Mouse (Mus musculus) G1E (cell line): ENCODE data around the gene Olfr286. TPM values are rescaled to one million over a fixed set of nuclear protein-coding genes. Genes with fewer than 3 reads are reported as not detected.
A peak's percentile ranks its signal among the peaks of the same experiment; 100 is the strongest.

Experiments used
- ATAC-seq: 2 replicates; pipeline ENCODE4 v1.8.0; 2016; ENCODE audit warnings: mild to moderate bottlenecking; ENCODE audit not compliant: insufficient number of reproducible peaks, poor library complexity, low FRiP score, severe bottlenecking; ENCODE audit errors: extremely low read depth
- DNase-seq: peaks from one replicate; pipeline ENCODE4 v3.0.0; 2012; ENCODE audit warnings: low spot score
- H3K27me3 ChIP-seq: 2 replicates; pipeline ENCODE4 v1.6.1; 2012; ENCODE audit warnings: mild to moderate bottlenecking, low read length, inconsistent platforms; ENCODE audit not compliant: insufficient read depth
- H3K36me3 ChIP-seq: replicated peaks from 2 replicates; pipeline ENCODE3; 2012; ENCODE audit warnings: mild to moderate bottlenecking, inconsistent platforms
- H3K4me1 ChIP-seq: 2 replicates; pipeline ENCODE4 v1.6.1; 2012; ENCODE audit warnings: low read depth, low read length, inconsistent platforms, mixed read lengths; ENCODE audit not compliant: insufficient read depth
- H3K4me3 ChIP-seq: 2 replicates; pipeline ENCODE4 v1.5.1; 2012; ENCODE audit warnings: low read depth, mild to moderate bottlenecking, inconsistent platforms, low read length, moderate library complexity, mixed read lengths
- H3K9me3 ChIP-seq: replicated peaks from 2 replicates; pipeline ENCODE4 v1.6.1; 2012; ENCODE audit warnings: inconsistent platforms
- CTCF ChIP-seq: IDR thresholded peaks from 2 replicates; pipeline ENCODE4 v1.5.1; 2012; ENCODE audit warnings: low read depth, low read length, inconsistent platforms, mixed read lengths
- GATA1 ChIP-seq: IDR thresholded peaks from 2 replicates; pipeline ENCODE4 v1.6.1; 2012; ENCODE audit warnings: borderline replicate concordance, low read length, inconsistent platforms, mixed read lengths
- GATA2 ChIP-seq: IDR thresholded peaks from 2 replicates; pipeline ENCODE4 v1.6.1; 2012; ENCODE audit warnings: low read depth, low read length, inconsistent platforms, borderline replicate concordance
- POLR2AphosphoS5 ChIP-seq: IDR thresholded peaks from 2 replicates; pipeline ENCODE4 v1.6.1; 2012; ENCODE audit warnings: low read depth, low read length, inconsistent platforms; ENCODE audit not compliant: insufficient replicate concordance
- TAL1 ChIP-seq: conservative IDR thresholded peaks from 2 replicates; pipeline ENCODE4 v1.6.1; 2012; ENCODE audit warnings: low read depth, low read length, inconsistent platforms, mixed read lengths
- polyA plus RNA-seq: library from polyadenylated mRNA; stranded (reverse); fragments of >175 nt; gene quantifications from 2 replicates; pipeline ENCODE4 v1.2.3, GENCODE M21; 2012
- total RNA-seq, 2 experiments: library from RNA; stranded (forward) in 1 of 2; stranded (reverse) in 1 of 2; fragments of 200-1000 nt in 1 of 2; fragments of >200 nt in 1 of 2; fragmentation: Nextera tagmentation in 1 of 2; gene quantifications; 2 replicates each; pipeline ENCODE4 v1.2.3; 2014 to 2017

The Olfr286 gene
- total and polyA plus RNA-seq, 3 experiments = 0.11 TPM; not detected in 2

- no peak for ATAC-seq
These were observed 49.8 kb downstream of the Olfr286 start for GRCm38 (mm10) chr15:98184456-98184855.

DNA sequence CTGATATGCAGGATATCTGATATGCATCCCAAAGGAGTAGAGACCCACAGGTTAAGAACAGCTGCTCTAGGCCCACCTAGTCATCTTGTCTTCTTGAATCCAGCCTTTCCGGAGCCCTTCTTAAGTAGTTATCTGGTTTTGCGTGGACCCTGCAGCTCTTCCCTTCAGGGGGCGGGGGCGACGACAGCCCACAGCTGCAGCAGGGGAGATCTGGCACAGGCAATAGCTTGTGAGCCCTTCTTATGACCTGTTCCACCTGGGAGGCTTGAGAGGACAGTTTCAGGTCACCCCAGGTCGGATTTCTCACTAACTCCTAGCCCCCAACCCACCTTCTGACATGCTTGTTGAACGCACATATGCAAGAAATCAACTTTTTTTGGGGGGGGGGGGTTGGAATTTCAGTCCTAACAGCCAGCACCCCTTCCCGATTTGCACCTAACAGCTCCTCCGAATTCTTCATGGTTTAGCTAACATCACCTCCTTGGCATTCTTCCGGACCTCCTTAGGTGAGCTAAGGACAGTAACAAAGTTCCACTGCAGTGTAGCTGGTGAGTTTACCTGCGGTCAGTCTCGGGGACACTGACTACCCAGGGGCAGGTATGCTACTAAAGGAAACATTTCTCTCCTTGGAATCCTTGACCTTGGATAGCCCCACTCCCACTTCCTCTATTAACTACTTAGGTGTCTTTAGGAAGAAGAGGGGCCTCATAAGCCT is 52.2 kb downstream of the Olfr286 start:
- Histone ChIP-seq H3K4me1 (peaks cover 4% of the 10 kb centered on the region; the same call in 1 of the 2 replicates), H3K27me3 (peaks cover 18% of the 10 kb centered on the region), H3K36me3 (no peaks in the 10 kb centered on the region), H3K4me3 (no peak overlapping the region), H3K9me3 (no peaks in the 10 kb centered on the region)
- no peak for DNase-seq
- ATAC-seq = no peak
- TF ChIP-seq GATA1 = no peak
- TF ChIP-seq TAL1 = no peak
- no peak for TF ChIP-seq CTCF
- no peak for TF ChIP-seq GATA2
- TF ChIP-seq POLR2AphosphoS5 = no peak

More at GRCm38 (mm10) chr15:98184456-98184855, 49.8 kb downstream of the Olfr286 start:
- no peak for DNase-seq
- TF ChIP-seq CTCF = no peak
- no peak for TF ChIP-seq GATA1
- no peak for TF ChIP-seq GATA2
- no peak overlapping the region for H3K4me3 ChIP-seq
- no peaks in the 10 kb centered on the region for H3K36me3 ChIP-seq
- peaks cover 4% of the 10 kb centered on the region; the same call in 1 of the 2 replicates for H3K4me1 ChIP-seq
- no peaks in the 10 kb centered on the region for H3K9me3 ChIP-seq
- peaks cover 21% of the 10 kb centered on the region for H3K27me3 ChIP-seq

- peak overlapping the region; percentile 66; the same call in 1 of the 2 replicates for H3K4me3 ChIP-seq
These were observed 53.0 kb downstream of the Olfr286 start for GRCm38 (mm10) chr15:98181132-98181711.

GRCm38 (mm10) chr15:98180567-98181131 is 53.6 kb downstream of the Olfr286 start:
- TF ChIP-seq CTCF (no peak), GATA1 (no peak), POLR2AphosphoS5 (no peak), TAL1 (no peak), GATA2 (no peak)
- Histone ChIP-seq H3K4me3 (peak overlapping the region; percentile 66; the same call in 1 of the 2 replicates), H3K9me3 (no peaks in the 10 kb centered on the region), H3K27me3 (peaks cover 20% of the 10 kb centered on the region), H3K36me3 (no peaks in the 10 kb centered on the region), H3K4me1 (peaks cover 4% of the 10 kb centered on the region; the same call in 1 of the 2 replicates)
- ATAC-seq (no peak), DNase-seq (no peak)

More at GRCm38 (mm10) chr15:98181132-98181711, 53.0 kb downstream of the Olfr286 start:
- TF ChIP-seq POLR2AphosphoS5 (no peak), GATA1 (no peak), GATA2 (no peak), CTCF (no peak), TAL1 (no peak)
- no peaks in the 10 kb centered on the region for H3K9me3 ChIP-seq
- peak; percentile 84 for ATAC-seq
- DNase-seq = peak; percentile 35
- peaks cover 4% of the 10 kb centered on the region; the same call in 1 of the 2 replicates for H3K4me1 ChIP-seq
- no peaks in the 10 kb centered on the region for H3K36me3 ChIP-seq
- H3K27me3 ChIP-seq = peaks cover 23% of the 10 kb centered on the region

GRCm38 (mm10) chr15:98177320-98177719 is 56.9 kb downstream of the Olfr286 start:
- no peaks in the 10 kb centered on the region for H3K9me3 ChIP-seq
- peaks cover 4% of the 10 kb centered on the region; the same call in 1 of the 2 replicates for H3K4me1 ChIP-seq
- no peaks in the 10 kb centered on the region for H3K36me3 ChIP-seq
- TF ChIP-seq POLR2AphosphoS5 = no peak
- TF ChIP-seq CTCF = no peak
- TF ChIP-seq GATA2 = no peak
- no peak for TF ChIP-seq GATA1
- TF ChIP-seq TAL1 = no peak
- peaks cover 17% of the 10 kb centered on the region for H3K27me3 ChIP-seq
- no peak overlapping the region for H3K4me3 ChIP-seq
- DNase-seq = no peak
- ATAC-seq = no peak

Other genes with a start within 250 kb of the Olfr286 start
- not detected in 2 replicates for gene Col2a1, start 229.8 kb downstream of the Olfr286 start, total RNA-seq (2014; fragmentation: Nextera tagmentation)
- 0.06 and 0.11 TPM in 2 replicates for gene Col2a1, start 229.8 kb downstream of the Olfr286 start, total RNA-seq (2017)
- gene Col2a1, start 229.8 kb downstream of the Olfr286 start, polyA plus RNA-seq = 0.01 TPM in 1 of 2 replicates, not detected in the other
- gene Pfkm, start 141.9 kb downstream of the Olfr286 start, total RNA-seq (2014; fragmentation: Nextera tagmentation) = 9.0 and 13.5 TPM in 2 replicates
- gene Pfkm, start 141.9 kb downstream of the Olfr286 start, total RNA-seq (2017) = 42.7 and 48.1 TPM in 2 replicates
- 10.2 and 13.3 TPM in 2 replicates for gene Pfkm, start 141.9 kb downstream of the Olfr286 start, polyA plus RNA-seq
- 61.3 and 71.2 TPM in 2 replicates for gene Senp1, start 140.7 kb downstream of the Olfr286 start, total RNA-seq (2014; fragmentation: Nextera tagmentation)
- gene Senp1, start 140.7 kb downstream of the Olfr286 start, total RNA-seq (2017) = 44.4 and 55.5 TPM in 2 replicates
- 17.1 and 18.8 TPM in 2 replicates for gene Senp1, start 140.7 kb downstream of the Olfr286 start, polyA plus RNA-seq
- gene Asb8, start 68.8 kb downstream of the Olfr286 start, total RNA-seq (2014; fragmentation: Nextera tagmentation) = 30.4 and 32.2 TPM in 2 replicates
- gene Asb8, start 68.8 kb downstream of the Olfr286 start, total RNA-seq (2017) = 27.2 and 37.5 TPM in 2 replicates
- 4.2 and 5.1 TPM in 2 replicates for gene Asb8, start 68.8 kb downstream of the Olfr286 start, polyA plus RNA-seq
- not detected in 2 replicates for gene Ccdc184, start 67.3 kb downstream of the Olfr286 start, total RNA-seq (2014; fragmentation: Nextera tagmentation)
- not detected in 2 replicates for gene Ccdc184, start 67.3 kb downstream of the Olfr286 start, total RNA-seq (2017)
- gene Ccdc184, start 67.3 kb downstream of the Olfr286 start, polyA plus RNA-seq = not detected in 2 replicates
- not detected in 2 replicates for gene Olfr288, start 38.9 kb downstream of the Olfr286 start, total RNA-seq (2014; fragmentation: Nextera tagmentation)
- not detected in 2 replicates for gene Olfr288, start 38.9 kb downstream of the Olfr286 start, total RNA-seq (2017)
- not detected in 2 replicates for gene Olfr288, start 38.9 kb downstream of the Olfr286 start, polyA plus RNA-seq
- gene Gm44579, start 13.5 kb downstream of the Olfr286 start, total RNA-seq (2014; fragmentation: Nextera tagmentation) = not detected in 2 replicates
- gene Gm44579, start 13.5 kb downstream of the Olfr286 start, total RNA-seq (2017) = 0.22 TPM in 1 of 2 replicates, not detected in the other
- gene Gm44579, start 13.5 kb downstream of the Olfr286 start, polyA plus RNA-seq = not detected in 2 replicates
- gene Olfr287, start 13.4 kb downstream of the Olfr286 start, total RNA-seq (2014; fragmentation: Nextera tagmentation) = not detected in 2 replicates
- gene Olfr287, start 13.4 kb downstream of the Olfr286 start, total RNA-seq (2017) = not detected in 2 replicates
- gene Olfr287, start 13.4 kb downstream of the Olfr286 start, polyA plus RNA-seq = not detected in 2 replicates
- not detected in 2 replicates for gene H1fnt, start 22.8 kb upstream of the Olfr286 start, total RNA-seq (2014; fragmentation: Nextera tagmentation)
- gene H1fnt, start 22.8 kb upstream of the Olfr286 start, total RNA-seq (2017) = not detected in 2 replicates
- not detected in 2 replicates for gene H1fnt, start 22.8 kb upstream of the Olfr286 start, polyA plus RNA-seq
- not detected in 2 replicates for gene Zfp641, start 61.7 kb upstream of the Olfr286 start, total RNA-seq (2014; fragmentation: Nextera tagmentation)
- 0.05 TPM in 1 of 2 replicates, not detected in the other for gene Zfp641, start 61.7 kb upstream of the Olfr286 start, total RNA-seq (2017)
- gene Zfp641, start 61.7 kb upstream of the Olfr286 start, polyA plus RNA-seq = not detected in 2 replicates
- gene Olfr285, start 82.9 kb upstream of the Olfr286 start, total RNA-seq (2014; fragmentation: Nextera tagmentation) = not detected in 2 replicates
- gene Olfr285, start 82.9 kb upstream of the Olfr286 start, total RNA-seq (2017) = 0.05 and 0.06 TPM in 2 replicates
- gene Olfr285, start 82.9 kb upstream of the Olfr286 start, polyA plus RNA-seq = not detected in 2 replicates
- gene Olfr284, start 106.5 kb upstream of the Olfr286 start, total RNA-seq (2014; fragmentation: Nextera tagmentation) = not detected in 2 replicates
- gene Olfr284, start 106.5 kb upstream of the Olfr286 start, total RNA-seq (2017) = not detected in 2 replicates
- gene Olfr284, start 106.5 kb upstream of the Olfr286 start, polyA plus RNA-seq = not detected in 2 replicates
- gene Olfr283, start 146.5 kb upstream of the Olfr286 start, total RNA-seq (2014; fragmentation: Nextera tagmentation) = not detected in 2 replicates
- not detected in 2 replicates for gene Olfr283, start 146.5 kb upstream of the Olfr286 start, total RNA-seq (2017)
- gene Olfr283, start 146.5 kb upstream of the Olfr286 start, polyA plus RNA-seq = not detected in 2 replicates
- gene Olfr282, start 196.8 kb upstream of the Olfr286 start, total RNA-seq (2014; fragmentation: Nextera tagmentation) = not detected in 2 replicates
- gene Olfr282, start 196.8 kb upstream of the Olfr286 start, total RNA-seq (2017) = 0.12 TPM in 1 of 2 replicates, not detected in the other
- gene Olfr282, start 196.8 kb upstream of the Olfr286 start, polyA plus RNA-seq = not detected in 2 replicates
- gene Olfr281, start 218.1 kb upstream of the Olfr286 start, total RNA-seq (2014; fragmentation: Nextera tagmentation) = not detected in 2 replicates
- 0.11 and 0.17 TPM in 2 replicates for gene Olfr281, start 218.1 kb upstream of the Olfr286 start, total RNA-seq (2017)
- gene Olfr281, start 218.1 kb upstream of the Olfr286 start, polyA plus RNA-seq = not detected in 2 replicates
- gene OR5BS1P, start 235.4 kb upstream of the Olfr286 start, total RNA-seq (2014; fragmentation: Nextera tagmentation) = not detected in 2 replicates
- 0.06 and 0.11 TPM in 2 replicates for gene OR5BS1P, start 235.4 kb upstream of the Olfr286 start, total RNA-seq (2017)
- not detected in 2 replicates for gene OR5BS1P, start 235.4 kb upstream of the Olfr286 start, polyA plus RNA-seq
- gene Lalba, start 248.3 kb upstream of the Olfr286 start, total RNA-seq (2014; fragmentation: Nextera tagmentation) = not detected in 2 replicates
- not detected in 2 replicates for gene Lalba, start 248.3 kb upstream of the Olfr286 start, total RNA-seq (2017)
- gene Lalba, start 248.3 kb upstream of the Olfr286 start, polyA plus RNA-seq = not detected in 2 replicates